Mouse (Mus musculus) heart, embryonic 16.5 days (tissue): ENCODE data around the gene Fbxl22. TPM values are rescaled to one million over a fixed set of nuclear protein-coding genes. Genes with fewer than 3 reads are reported as not detected.

Experiments used
- ATAC-seq: fragments of 200-750 bp; cut with Nextera tagmentation; replicated peaks from 2 replicates; pipeline ENCODE4 v1.8.0; 2017; ENCODE audit warnings: moderate number of reproducible peaks; ENCODE audit not compliant: insufficient read depth, low FRiP score; ENCODE audit errors: extremely low read depth
- H3K27ac ChIP-seq: fragments of 300-500 bp; sonication (generic); 2 replicates; pipeline ENCODE4 v1.5.1; 2014; ENCODE audit warnings: mild to moderate bottlenecking, low read length, control low read depth, moderate library complexity
- H3K27me3 ChIP-seq: fragments of 300-500 bp; sonication (generic); 2 replicates; pipeline ENCODE4 v1.6.1; 2014; ENCODE audit warnings: low read length, mixed read lengths; ENCODE audit not compliant: control insufficient read depth, insufficient read depth
- H3K36me3 ChIP-seq: fragments of 300-500 bp; sonication (generic); 2 replicates; pipeline ENCODE4 v1.6.1; 2014; ENCODE audit not compliant: control insufficient read depth, insufficient read depth
- H3K4me1 ChIP-seq: fragments of 300-500 bp; sonication (generic); 2 replicates; pipeline ENCODE4 v1.6.1; 2014; ENCODE audit warnings: low read length, mixed read lengths; ENCODE audit not compliant: control insufficient read depth, insufficient read depth
- H3K4me2 ChIP-seq: fragments of 300-500 bp; sonication (generic); 2 replicates; pipeline ENCODE4 v1.6.1; 2014; ENCODE audit warnings: low read depth, mild to moderate bottlenecking, control low read depth, low read length
- H3K4me3 ChIP-seq: fragments of 300-500 bp; sonication (generic); 2 replicates; pipeline ENCODE4 v1.5.1; 2014; ENCODE audit warnings: mild to moderate bottlenecking, control low read depth, low read length
- H3K9ac ChIP-seq: fragments of 300-500 bp; sonication (generic); 2 replicates; pipeline ENCODE4 v1.6.1; 2014; ENCODE audit warnings: low read length, control low read depth
- H3K9me3 ChIP-seq: fragments of 300-500 bp; sonication (generic); replicated peaks from 2 replicates; pipeline ENCODE4 v1.6.1; 2016; ENCODE audit warnings: low read length; ENCODE audit not compliant: control insufficient read depth
- WGBS: fragments of 180-500 bp; shearing (Covaris S2); extraction: QIAGEN DNeasy Blood & Tissue Kit; methylation state at CpG from one replicate; pipeline ENCODE4 v1.1.7; 2014; 5-methylcytosine and 5-hydroxymethylcytosine counted together
- polyA plus RNA-seq: library from polyadenylated mRNA; unstranded; fragments of >200 nt; fragmentation: Nextera tagmentation; extraction: Ambion mirVana; gene quantifications from 2 replicates; pipeline ENCODE4 v1.2.1, GENCODE M21; 2015

The Fbxl22 gene
- polyA plus RNA-seq, 1 experiment from 2014 or later, result 86.1 TPM

DNA sequence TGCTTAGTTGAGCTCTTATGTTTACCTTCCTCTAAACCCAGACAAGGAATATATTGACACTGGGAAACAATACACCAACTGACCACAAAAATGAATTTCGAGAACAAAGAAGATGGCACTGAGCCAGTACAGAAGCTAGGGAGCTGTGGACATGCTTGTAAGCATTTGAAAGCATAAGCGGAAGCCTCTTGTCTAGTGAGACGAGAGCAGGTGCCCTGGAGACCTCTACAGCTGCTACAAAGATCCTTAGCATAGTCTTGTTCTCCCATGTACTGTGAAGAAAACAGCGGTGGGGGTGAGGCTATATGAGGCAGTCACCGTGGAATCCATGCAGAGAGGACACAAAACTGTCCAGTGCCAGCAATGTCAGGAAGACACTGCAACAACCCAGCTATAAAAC lies 4.5 kb upstream of the Fbxl22 start:
- 61% methylated on average over 5 of the region's 5 CpGs for WGBS
- Histone ChIP-seq H3K9ac (no peak overlapping the region), H3K4me2 (no peak overlapping the region), H3K4me1 (peaks cover 17% of the 10 kb centered on the region), H3K27ac (peak overlapping the region; percentile 23; the same call in 1 of the 2 replicates), H3K4me3 (no peak overlapping the region), H3K36me3 (peaks cover 45% of the 10 kb centered on the region), H3K9me3 (no peaks in the 10 kb centered on the region), H3K27me3 (no peaks in the 10 kb centered on the region)
- no peak for ATAC-seq

DNA sequence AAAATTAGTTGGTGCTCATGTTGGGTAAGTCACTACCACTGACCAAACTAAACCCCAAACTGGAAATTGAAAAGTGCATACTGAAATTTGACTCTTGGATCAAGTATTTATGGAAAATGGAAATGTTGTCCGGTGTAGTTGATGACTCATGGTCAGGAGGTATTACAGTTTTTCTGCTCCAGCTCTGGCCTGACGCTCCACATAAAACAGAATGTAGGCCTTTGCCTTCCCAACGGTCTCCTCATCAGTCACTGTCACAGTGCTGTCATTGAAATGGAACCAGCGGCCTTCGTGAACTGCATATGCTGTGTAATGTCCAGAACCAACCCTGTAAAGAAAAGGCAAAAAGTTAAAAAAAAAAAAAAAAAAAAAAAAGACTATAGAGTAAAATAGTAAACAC lies 3.9 kb upstream of the Fbxl22 start:
- WGBS, result 86% methylated on average over 5 of the region's 5 CpGs
- H3K27me3 ChIP-seq, result no peaks in the 10 kb centered on the region
- no peak overlapping the region for H3K4me2 ChIP-seq
- H3K4me3 ChIP-seq, result no peak overlapping the region
- no peaks in the 10 kb centered on the region for H3K9me3 ChIP-seq
- H3K9ac ChIP-seq, result no peak overlapping the region
- H3K27ac ChIP-seq, result no peak overlapping the region
- peaks cover 18% of the 10 kb centered on the region for H3K4me1 ChIP-seq
- H3K36me3 ChIP-seq, result peaks cover 43% of the 10 kb centered on the region
- no peak for ATAC-seq

DNA sequence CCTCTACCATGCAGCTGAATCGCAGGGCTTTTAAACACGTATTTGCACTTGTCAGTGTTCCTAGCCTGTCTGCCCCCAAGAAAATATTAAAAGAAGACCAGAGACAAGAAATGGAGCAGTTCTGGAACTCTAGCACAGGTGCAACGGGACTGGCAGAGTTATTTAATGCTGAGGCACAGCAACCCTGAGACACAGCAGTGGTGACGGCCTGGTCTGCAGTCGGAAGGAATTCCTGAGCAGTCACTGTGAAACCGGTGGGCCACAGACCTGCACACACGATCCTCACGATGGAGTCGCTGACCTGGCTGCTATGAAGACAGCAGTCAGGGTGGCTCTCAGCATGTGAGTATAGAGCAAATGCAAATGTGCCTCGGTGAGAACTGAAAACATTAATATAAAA lies 3.4 kb upstream of the Fbxl22 start:
- Histone ChIP-seq H3K36me3 (peaks cover 43% of the 10 kb centered on the region), H3K4me1 (peaks cover 18% of the 10 kb centered on the region), H3K27me3 (no peaks in the 10 kb centered on the region), H3K9me3 (no peaks in the 10 kb centered on the region), H3K9ac (no peak overlapping the region), H3K4me2 (no peak overlapping the region), H3K4me3 (no peak overlapping the region), H3K27ac (no peak overlapping the region)
- 89% methylated on average over 10 of the region's 10 CpGs for WGBS
- no peak for ATAC-seq

DNA sequence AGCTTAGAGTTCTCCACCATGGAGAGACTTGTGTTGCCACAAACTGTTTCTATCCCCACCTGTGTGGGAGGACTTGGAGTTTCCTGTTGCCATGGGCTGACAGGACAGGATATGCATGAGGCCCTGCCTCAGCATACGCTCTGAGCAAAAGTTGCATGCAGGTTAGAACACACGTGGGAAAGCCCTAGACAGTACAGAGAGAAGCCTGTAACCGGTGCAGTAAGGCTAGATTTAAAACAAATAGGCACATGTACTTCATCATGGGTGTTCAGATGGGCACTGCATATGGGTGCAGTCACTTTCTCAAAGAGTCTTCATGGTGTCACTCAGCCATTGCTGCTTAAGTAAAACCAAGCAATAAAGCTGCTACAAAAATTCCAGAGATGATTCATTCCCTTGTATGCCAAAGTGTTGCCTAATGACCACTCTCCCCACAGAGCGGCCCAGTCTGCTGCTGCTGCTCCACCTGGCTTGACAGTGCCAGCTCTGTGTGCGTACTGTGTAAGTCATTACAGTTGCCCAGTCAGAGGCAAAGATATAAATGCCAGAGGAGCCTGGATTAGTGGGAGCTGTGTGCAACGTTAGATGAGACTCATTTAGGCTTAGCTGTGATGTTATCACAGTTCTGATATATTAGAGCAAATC lies 2.0 kb upstream of the Fbxl22 start:
- Histone ChIP-seq H3K9ac (no peak overlapping the region), H3K36me3 (peaks cover 43% of the 10 kb centered on the region), H3K27ac (peak overlapping the region; percentile 30; the same call in 1 of the 2 replicates), H3K4me1 (peaks cover 21% of the 10 kb centered on the region), H3K4me3 (no peak overlapping the region), H3K9me3 (no peaks in the 10 kb centered on the region), H3K27me3 (no peaks in the 10 kb centered on the region), H3K4me2 (no peak overlapping the region)
- ATAC-seq, result no peak
- 74% methylated on average over 6 of the region's 6 CpGs for WGBS

DNA sequence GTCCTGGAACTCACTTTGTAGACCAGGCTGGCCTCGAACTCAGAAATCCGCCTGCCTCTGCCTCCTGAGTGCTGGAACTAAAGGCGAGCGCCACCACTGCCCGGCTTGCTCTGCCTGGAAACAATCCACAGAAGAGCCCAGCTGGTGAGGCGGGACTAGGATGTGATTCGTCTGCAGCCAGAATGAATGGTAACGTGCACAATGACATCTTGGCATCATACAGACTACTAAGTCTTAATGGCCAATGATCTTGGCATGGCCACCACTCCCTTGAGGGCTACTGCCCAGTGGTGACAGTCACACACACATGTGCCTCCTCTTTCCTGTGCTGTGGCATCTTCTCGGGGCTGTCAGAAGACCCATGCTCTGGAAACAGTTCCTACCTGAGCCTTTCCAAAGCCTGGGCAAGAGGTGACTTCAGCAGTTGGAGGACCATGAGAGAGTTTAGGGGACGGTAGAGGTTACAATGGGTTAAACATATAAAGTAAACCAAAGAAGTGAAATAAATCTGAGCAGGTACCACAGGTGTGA lies 1.4 kb upstream of the Fbxl22 start:
- 86% methylated on average over 10 of the region's 10 CpGs for WGBS
- peaks cover 40% of the 10 kb centered on the region for H3K36me3 ChIP-seq
- H3K4me1 ChIP-seq, result peaks cover 24% of the 10 kb centered on the region

DNA sequence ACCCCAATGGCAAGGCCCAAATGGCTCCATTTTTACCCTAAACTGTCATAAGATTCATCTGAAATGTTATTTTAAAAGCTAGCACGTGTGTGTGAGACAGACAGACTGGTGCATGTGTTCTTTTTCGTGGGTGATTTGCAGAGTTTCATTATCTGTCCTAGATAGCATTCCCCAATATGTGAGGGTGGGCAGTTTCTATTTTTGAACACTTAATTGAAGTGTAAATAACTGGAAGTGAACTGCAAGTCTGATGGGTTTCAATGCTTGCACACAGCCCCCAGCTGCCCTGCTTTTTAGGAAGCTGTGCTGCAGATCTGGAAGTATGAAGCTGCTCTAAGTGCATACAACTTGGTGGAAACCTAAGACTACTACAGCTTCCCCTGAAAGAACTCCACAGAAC lies 722 bp upstream of the Fbxl22 start:
- Histone ChIP-seq H3K36me3 (peaks cover 35% of the 10 kb centered on the region), H3K4me2 (peak overlapping the region; percentile 99), H3K4me1 (peaks cover 31% of the 10 kb centered on the region), H3K27me3 (no peaks in the 10 kb centered on the region), H3K4me3 (peak overlapping the region; percentile 80), H3K9ac (peak overlapping the region; percentile 67), H3K27ac (peak overlapping the region; percentile 99), H3K9me3 (no peaks in the 10 kb centered on the region)
- no peak for ATAC-seq
- WGBS, result 23% methylated on average over 2 of the region's 2 CpGs

More for the DNA sequence above, 1.4 kb upstream of the Fbxl22 start:
- no peaks in the 10 kb centered on the region for H3K27me3 ChIP-seq
- peak overlapping the region; percentile 99 for H3K27ac ChIP-seq
- ATAC-seq, result no peak
- H3K9ac ChIP-seq, result no peak overlapping the region
- H3K4me2 ChIP-seq, result no peak overlapping the region
- no peak overlapping the region for H3K4me3 ChIP-seq
- no peaks in the 10 kb centered on the region for H3K9me3 ChIP-seq

DNA sequence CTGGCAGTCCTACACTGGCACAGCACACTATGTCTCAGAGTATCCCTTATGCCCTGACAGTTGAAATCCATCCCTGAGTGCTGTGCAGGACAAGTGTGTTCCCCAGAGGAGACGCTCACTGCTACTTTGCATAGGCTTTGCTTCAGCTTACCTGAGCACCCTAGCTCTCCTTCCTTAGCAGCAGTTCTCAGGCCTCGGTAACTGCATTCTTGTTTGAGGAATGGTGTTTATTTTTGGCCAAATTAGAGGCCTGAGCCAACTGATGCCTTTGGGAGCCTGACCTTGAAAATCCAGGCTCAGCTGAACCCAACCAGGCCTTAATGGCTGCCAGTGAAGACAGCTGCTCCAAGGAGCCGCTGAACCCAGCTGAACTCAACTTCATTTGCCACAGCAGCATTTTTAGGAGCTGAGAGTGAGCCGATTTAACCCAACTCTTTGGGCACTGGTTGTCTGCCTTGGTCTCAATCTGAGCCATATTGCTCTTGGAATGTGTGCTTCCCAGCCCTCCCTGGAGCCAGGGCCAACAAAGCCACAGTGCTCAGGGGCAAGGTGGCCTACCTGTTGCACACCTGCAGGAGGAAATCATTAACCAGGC lies 635 bp downstream of the Fbxl22 start:
- Histone ChIP-seq H3K4me3 (peak overlapping the region; percentile 80), H3K27me3 (no peaks in the 10 kb centered on the region), H3K4me2 (peak overlapping the region; percentile 99), H3K9ac (peak overlapping the region; percentile 81), H3K36me3 (peaks cover 33% of the 10 kb centered on the region), H3K9me3 (no peaks in the 10 kb centered on the region), H3K27ac (peak overlapping the region; percentile 99), H3K4me1 (peaks cover 30% of the 10 kb centered on the region)
- ATAC-seq, result no peak
- 43% methylated on average over 4 of the region's 4 CpGs for whole genome bisulfite sequencing

DNA sequence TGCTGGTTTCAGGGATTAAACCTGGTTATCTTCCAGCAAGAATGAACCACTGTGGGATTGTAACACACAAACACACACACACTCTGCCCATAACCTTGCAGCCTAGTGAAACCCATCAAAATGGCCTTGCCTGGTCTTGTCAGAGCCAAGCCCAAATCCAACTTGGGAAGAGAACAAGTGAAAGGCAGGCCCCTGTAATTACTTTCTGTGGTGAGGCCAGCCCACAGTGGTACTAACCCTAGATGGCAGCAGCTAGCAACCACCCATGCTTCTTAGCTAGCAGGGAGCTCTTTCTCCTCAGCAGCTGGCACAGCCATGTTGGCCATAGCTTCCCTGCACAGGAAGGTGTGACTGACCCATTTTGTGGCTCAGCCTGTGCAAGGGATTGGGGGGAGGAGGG lies 1.2 kb downstream of the Fbxl22 start:
- H3K4me3 ChIP-seq, result peak overlapping the region; percentile 80
- H3K4me2 ChIP-seq, result peak overlapping the region; percentile 99
- H3K9me3 ChIP-seq, result no peaks in the 10 kb centered on the region
- H3K27ac ChIP-seq, result peak overlapping the region; percentile 99
- H3K27me3 ChIP-seq, result no peaks in the 10 kb centered on the region
- peak overlapping the region; percentile 81 for H3K9ac ChIP-seq
- H3K36me3 ChIP-seq, result peaks cover 28% of the 10 kb centered on the region
- H3K4me1 ChIP-seq, result peaks cover 30% of the 10 kb centered on the region
- no peak for ATAC-seq

DNA sequence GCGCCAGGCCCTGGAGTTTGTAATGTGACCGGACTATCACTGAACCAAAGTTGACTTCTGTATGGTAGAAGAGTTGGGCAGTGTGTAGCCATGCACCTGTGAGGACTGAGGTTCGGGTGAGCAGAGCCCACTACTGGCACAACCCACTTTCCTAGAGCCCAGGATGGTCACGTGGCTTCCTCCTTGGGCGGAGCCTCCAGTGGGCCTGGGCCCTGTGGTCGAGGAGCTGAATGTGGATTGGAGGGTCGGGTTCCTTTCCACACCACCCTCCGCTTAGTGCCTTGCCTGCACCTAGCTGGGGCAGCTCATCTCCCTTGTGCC lies 2.1 kb downstream of the Fbxl22 start:
- Histone ChIP-seq H3K27me3 (no peaks in the 10 kb centered on the region), H3K27ac (peak overlapping the region; percentile 99), H3K4me3 (peak overlapping the region; percentile 80), H3K4me2 (peak overlapping the region; percentile 99), H3K4me1 (peaks cover 30% of the 10 kb centered on the region), H3K9me3 (no peaks in the 10 kb centered on the region), H3K36me3 (peaks cover 19% of the 10 kb centered on the region), H3K9ac (peak overlapping the region; percentile 91)
- ATAC-seq, result peak; percentile 74
- 0% methylated on average over 8 of the region's 8 CpGs for WGBS
